Mouse (Mus musculus) heart, postnatal 36 days (tissue): ENCODE measurements around the gene Cyp27a1. TPM values are rescaled to one million over a fixed set of nuclear protein-coding genes. Genes with fewer than 3 reads are reported as not detected.

ENCODE experiments used
- DNase-seq, 2 experiments: peaks; one replicate each; pipeline ENCODE4 v3.0.0; 2021 to 2022
- intact Hi-C: fragments of 180-260 bp; cut with DNase I; formaldehyde crosslinking; loops from one replicate; pipeline ENCODE4 v1.15.1; 2025
- total RNA-seq, 2 experiments: library from RNA; stranded (reverse); gene quantifications; 2 replicates each; pipeline ENCODE4 v1.2.3; 2021

Cyp27a1 gene
- total RNA-seq, 2 experiments from 2014 or later, result 13.5 to 18.4 TPM

DNA sequence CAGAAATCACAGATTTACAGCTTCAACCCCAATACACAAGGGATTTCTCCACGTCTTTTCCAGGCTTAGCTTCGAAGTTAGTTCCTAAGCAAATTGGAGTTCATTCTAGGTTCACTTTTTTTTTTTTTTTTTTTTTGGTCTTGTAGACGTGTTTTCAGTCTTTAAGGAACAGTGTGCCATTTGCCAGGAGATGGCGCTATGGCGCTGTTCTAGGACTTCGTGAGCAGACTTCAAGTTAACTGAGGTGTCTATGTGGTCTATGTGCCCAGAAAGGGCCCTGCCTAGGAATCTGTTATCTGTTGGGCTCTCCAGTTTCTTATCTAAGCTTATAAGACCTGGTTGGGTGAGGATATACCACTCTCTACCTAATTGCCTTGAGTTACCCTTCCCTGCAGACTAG lies 49.7 kb downstream of the Cyp27a1 start:
- intact Hi-C loops, result loop anchor here (2.0 kb wide), 1 partner anchor 40 kb away; no protein-coding TSS in a partner anchor
- DNase-seq, result peak; percentile 63 to 67

GRCm38 (mm10) chr1:74770727-74771466 lies 57.5 kb downstream of the Cyp27a1 start:
- DNase-seq, result no peak
- intact Hi-C loops, result no loop called here

- intact Hi-C loops, result no loop called here
- DNase-seq, result no peak
Observed at GRCm38 (mm10) chr1:74771467-74771844, 58.1 kb downstream of the Cyp27a1 start.

DNA sequence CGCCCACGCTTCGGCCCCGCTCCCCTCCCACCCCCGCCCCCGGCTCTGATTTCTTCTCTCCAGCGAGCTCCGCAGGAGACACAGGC lies 58.3 kb downstream of the Cyp27a1 start, which contains the start of gene Wnt6:
Gene Wnt6, plus strand, starts transcription at position 48 of the 86 bp plus-strand sequence.
- intact Hi-C loops, result no loop called here

DNA sequence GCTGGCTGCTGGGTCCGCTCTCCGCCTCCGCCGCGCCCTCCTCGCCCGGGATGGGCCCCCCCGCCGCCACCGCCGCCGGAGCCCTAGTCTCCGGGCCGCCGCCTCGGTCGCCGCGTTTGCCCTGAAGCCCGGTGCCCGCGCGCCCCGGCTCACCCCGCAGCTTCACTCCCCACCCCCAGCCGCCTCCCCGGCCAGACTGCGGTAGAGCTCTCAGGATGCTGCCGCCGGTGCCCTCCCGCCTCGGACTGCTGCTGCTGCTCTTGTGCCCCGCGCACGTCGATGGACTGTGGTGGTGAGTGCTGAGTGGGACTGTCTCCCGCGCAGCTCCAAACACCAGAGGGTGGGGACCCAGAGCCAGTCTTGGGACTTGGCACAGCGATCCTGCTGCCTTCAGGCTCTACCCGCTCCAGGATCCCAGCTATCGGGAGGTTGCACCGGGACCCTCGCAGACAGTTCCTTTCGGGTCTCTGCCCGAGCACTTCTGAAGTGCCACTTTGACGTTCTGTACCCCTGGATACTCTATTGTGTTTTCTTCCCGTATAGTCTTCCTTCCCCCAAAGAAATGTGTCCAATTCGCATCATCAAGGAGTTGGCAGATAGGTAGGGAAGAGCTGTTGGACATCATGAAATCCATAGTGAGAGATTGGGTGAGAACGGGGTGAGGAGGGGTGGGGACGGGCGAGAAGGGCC lies 58.7 kb downstream of the Cyp27a1 start:
- DNase-seq, result peak; percentile 20 to 40
- intact Hi-C loops, result no loop called here

More for the DNA sequence above, 58.3 kb downstream of the Cyp27a1 start, which contains the start of gene Wnt6:
- no peak for DNase-seq

GRCm38 (mm10) chr1:74773136-74773535 lies 59.8 kb downstream of the Cyp27a1 start:
- intact Hi-C loops, result no loop called here

GRCm38 (mm10) chr1:74774062-74774461 lies 60.7 kb downstream of the Cyp27a1 start:
- intact Hi-C loops, result no loop called here
- DNase-seq, result no peak

More at GRCm38 (mm10) chr1:74773136-74773535, 59.8 kb downstream of the Cyp27a1 start:
- DNase-seq, result peak; percentile 73 to 76

- DNase-seq, result no peak
Observed at GRCm38 (mm10) chr1:74775816-74776215, 62.4 kb downstream of the Cyp27a1 start.

GRCm38 (mm10) chr1:74778934-74779486 lies 65.6 kb downstream of the Cyp27a1 start:
- DNase-seq, result no peak
- intact Hi-C loops, result no loop called here

More at GRCm38 (mm10) chr1:74775816-74776215, 62.4 kb downstream of the Cyp27a1 start:
- intact Hi-C loops, result no loop called here

DNA sequence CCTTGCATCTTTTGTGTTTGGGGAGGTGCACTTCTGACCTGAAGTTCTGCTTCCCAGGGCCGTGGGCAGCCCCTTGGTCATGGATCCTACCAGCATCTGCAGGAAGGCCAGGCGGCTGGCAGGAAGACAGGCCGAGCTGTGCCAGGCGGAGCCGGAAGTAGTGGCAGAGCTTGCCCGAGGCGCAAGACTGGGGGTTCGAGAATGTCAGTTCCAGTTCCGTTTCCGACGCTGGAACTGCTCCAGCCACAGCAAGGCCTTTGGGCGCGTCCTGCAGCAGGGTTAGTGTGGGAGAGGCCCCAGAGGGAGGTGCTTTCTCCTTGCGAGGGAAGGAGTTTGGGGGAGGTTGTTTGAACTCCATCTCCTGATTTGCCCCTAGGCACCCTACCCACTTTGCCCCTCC lies 68.7 kb downstream of the Cyp27a1 start:
- intact Hi-C loops, result no loop called here
- DNase-seq, result no peak

DNA sequence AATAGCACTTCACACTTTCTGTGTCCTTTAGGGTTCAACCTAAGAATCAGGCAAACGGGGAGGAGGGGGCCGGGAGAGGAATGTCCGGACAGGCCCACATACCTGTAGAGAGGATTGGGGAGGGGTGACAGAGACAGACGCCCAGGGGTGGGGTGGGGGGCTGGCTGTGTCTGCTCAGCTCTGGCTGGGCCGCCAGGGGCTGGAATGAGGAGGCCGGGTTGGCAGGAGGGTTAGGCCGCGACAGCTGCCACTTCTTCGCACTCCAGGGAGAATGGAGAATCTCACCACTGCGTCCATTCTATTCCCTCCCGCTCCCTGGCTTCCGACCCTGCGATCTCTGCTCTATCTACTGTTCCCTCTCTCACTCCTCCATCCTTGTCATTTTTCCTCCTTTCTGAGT lies 70.2 kb downstream of the Cyp27a1 start:
- intact Hi-C loops, result no loop called here
- DNase-seq, result no peak

DNA sequence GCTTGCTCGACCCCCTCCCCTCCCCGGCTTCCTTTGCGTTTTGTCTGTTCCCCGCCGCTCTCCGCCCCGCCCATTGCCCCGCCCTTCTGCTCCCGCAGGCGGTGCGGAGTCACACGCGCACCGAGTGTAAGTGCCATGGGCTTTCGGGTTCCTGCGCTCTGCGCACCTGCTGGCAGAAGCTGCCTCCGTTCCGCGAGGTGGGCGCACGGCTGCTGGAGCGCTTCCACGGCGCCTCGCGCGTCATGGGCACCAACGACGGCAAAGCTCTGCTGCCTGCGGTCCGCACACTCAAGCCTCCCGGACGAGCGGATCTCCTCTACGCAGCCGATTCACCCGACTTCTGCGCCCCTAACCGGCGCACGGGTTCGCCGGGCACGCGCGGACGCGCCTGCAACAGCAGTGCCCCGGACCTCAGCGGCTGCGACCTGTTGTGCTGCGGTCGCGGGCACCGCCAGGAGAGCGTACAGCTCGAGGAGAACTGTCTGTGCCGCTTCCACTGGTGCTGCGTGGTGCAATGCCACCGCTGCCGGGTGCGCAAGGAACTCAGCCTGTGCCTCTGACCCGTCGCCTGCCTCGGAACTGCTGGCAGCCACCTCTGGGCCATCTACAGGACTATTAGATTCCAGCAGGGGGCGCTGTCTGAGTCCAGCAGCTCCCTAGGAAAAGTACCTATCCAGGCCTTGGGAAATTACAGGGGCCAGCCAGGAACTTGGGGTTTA lies 70.8 kb downstream of the Cyp27a1 start:
- DNase-seq, result peak; percentile 60 to 62
- intact Hi-C loops, result no loop called here

Other genes with a start within 250 kb of the Cyp27a1 start
- gene Cnot9, start 207.5 kb upstream of the Cyp27a1 start, total RNA-seq, result 10 to 100 TPM; 12.1 to 12.6 TPM
- not detected for gene Plcd4, start 170.7 kb upstream of the Cyp27a1 start, total RNA-seq
- gene Usp37, start 169.3 kb upstream of the Cyp27a1 start, total RNA-seq, result 10 to 100 TPM in 1 of 2 experiments, 1 to 10 TPM in 1; 6.7 to 10.1 TPM
- gene Zfp142, start 125.3 kb upstream of the Cyp27a1 start, total RNA-seq, result 10 to 100 TPM in 1 of 2 experiments, 1 to 10 TPM in 1; 8.4 to 10.2 TPM
- gene Bcs1l, start 125.3 kb upstream of the Cyp27a1 start, total RNA-seq, result 10 to 100 TPM; 28.7 to 37.0 TPM
- 10 to 100 TPM; 16.1 to 17.4 TPM for gene Rnf25, start 112.2 kb upstream of the Cyp27a1 start, total RNA-seq
- 1 to 10 TPM in 1 of 2 experiments, under 1 TPM in 1; 0.65 to 1.1 TPM for gene Stk36, start 112.1 kb upstream of the Cyp27a1 start, total RNA-seq
- gene Ttll4, start 51.8 kb upstream of the Cyp27a1 start, total RNA-seq, result 10 to 100 TPM; 10.1 to 11.5 TPM
- gene Prkag3, start 35.6 kb downstream of the Cyp27a1 start, total RNA-seq, result 1 to 10 TPM; 1.1 to 1.4 TPM
- gene Wnt6, start 58.3 kb downstream of the Cyp27a1 start, total RNA-seq, result under 1 TPM; 0.14 to 0.33 TPM
- gene Wnt10a, start 77.9 kb downstream of the Cyp27a1 start, total RNA-seq, result not detected
- not detected for gene Cdk5r2, start 141.4 kb downstream of the Cyp27a1 start, total RNA-seq
- gene Fev, start 171.8 kb downstream of the Cyp27a1 start, total RNA-seq, result not detected
- not detected for gene Cryba2, start 179.6 kb downstream of the Cyp27a1 start, total RNA-seq
- gene Cfap65, start 222.0 kb downstream of the Cyp27a1 start, total RNA-seq, result not detected
- under 1 TPM in 1 of 2 experiments, not detected in 1; 0.14 TPM for gene Ihh, start 238.1 kb downstream of the Cyp27a1 start, total RNA-seq